Mouse (Mus musculus): Measurements from ENCODE around the gene Id3.

Id3 gene

GRCm38 (mm10) chr4:136148342-136149044 lies 5.2 kb downstream of the Id3 start:
- DNase-seq = no peak

- DNase-seq = no peak
These were observed 5.7 kb downstream of the Id3 start for GRCm38 (mm10) chr4:136149045-136149379.

GRCm38 (mm10) chr4:136149734-136150133 lies 6.4 kb downstream of the Id3 start:
- DNase-seq = no peak

- DNase-seq = no peak
These were observed 7.3 kb downstream of the Id3 start for GRCm38 (mm10) chr4:136150596-136150995.

- DNase-seq = no peak
These were observed 9.5 kb downstream of the Id3 start for GRCm38 (mm10) chr4:136152821-136153220.

GRCm38 (mm10) chr4:136154462-136154861 lies 11.2 kb downstream of the Id3 start:
- DNase-seq = no peak

GRCm38 (mm10) chr4:136158498-136158897 lies 15.2 kb downstream of the Id3 start:
- DNase-seq = no peak

GRCm38 (mm10) chr4:136159802-136160397 lies 16.6 kb downstream of the Id3 start:
- peak; percentile 55 for DNase-seq

- DNase-seq = peak; percentile 76
These were observed 20.2 kb downstream of the Id3 start for GRCm38 (mm10) chr4:136163448-136163847.

- DNase-seq = no peak
These were observed 21.7 kb downstream of the Id3 start for GRCm38 (mm10) chr4:136164981-136165380.

- DNase-seq = no peak
These were observed 24.4 kb downstream of the Id3 start for GRCm38 (mm10) chr4:136167701-136168100.

- DNase-seq = no peak
These were observed 27.1 kb downstream of the Id3 start for GRCm38 (mm10) chr4:136170401-136170800.

- DNase-seq = no peak
These were observed 28.2 kb downstream of the Id3 start for GRCm38 (mm10) chr4:136171455-136171854.

- peak; percentile 25 for DNase-seq
These were observed 28.8 kb downstream of the Id3 start, which contains the start of gene E2f2 for GRCm38 (mm10) chr4:136172011-136172541. TSS of gene E2f2 (plus strand) at chr4:136172394.

- DNase-seq = no peak
These were observed 29.4 kb downstream of the Id3 start for GRCm38 (mm10) chr4:136172542-136173209.

GRCm38 (mm10) chr4:136173210-136173715 lies 30.0 kb downstream of the Id3 start:
- no peak for DNase-seq

- DNase-seq = no peak
These were observed 31.2 kb downstream of the Id3 start for GRCm38 (mm10) chr4:136174216-136175193.

GRCm38 (mm10) chr4:136176022-136176552 lies 32.8 kb downstream of the Id3 start:
- DNase-seq = no peak

- no peak for DNase-seq
These were observed 33.9 kb downstream of the Id3 start for GRCm38 (mm10) chr4:136177244-136177611.

- DNase-seq = no peak
These were observed 34.5 kb downstream of the Id3 start for GRCm38 (mm10) chr4:136177612-136178474.

GRCm38 (mm10) chr4:136178475-136178921 lies 35.2 kb downstream of the Id3 start:
- DNase-seq = no peak

Measured in right cerebral cortex, postnatal 25 days (tissue).